Mouse (Mus musculus) heart, embryonic 12.5 days (tissue): ENCODE results near the gene Sptssa. TPM values are rescaled to one million over a fixed set of nuclear protein-coding genes. Genes with fewer than 3 reads are reported as not detected.
A peak's percentile ranks its signal among the peaks of the same experiment; 100 is the strongest.

Experiments
- ATAC-seq: fragments of 200-750 bp; cut with Nextera tagmentation; 2 replicates; pipeline ENCODE4 v1.8.0; 2017; ENCODE audit warnings: moderate TSS enrichment, moderate library complexity; ENCODE audit not compliant: insufficient number of reproducible peaks, low FRiP score
- H3K27ac ChIP-seq: fragments of 300-500 bp; sonication (generic); 2 replicates; pipeline ENCODE4 v1.5.1; 2016; ENCODE audit warnings: mild to moderate bottlenecking, moderate library complexity; ENCODE audit not compliant: poor library complexity, severe bottlenecking
- H3K27me3 ChIP-seq: fragments of 300-500 bp; sonication (generic); replicated peaks from 2 replicates; pipeline ENCODE4 v1.6.1; 2016; ENCODE audit warnings: mild to moderate bottlenecking, moderate library complexity
- H3K36me3 ChIP-seq: fragments of 300-500 bp; sonication (generic); 2 replicates; pipeline ENCODE4 v1.6.1; 2016; ENCODE audit warnings: mild to moderate bottlenecking, moderate library complexity
- H3K4me1 ChIP-seq: fragments of 300-500 bp; sonication (generic); replicated peaks from 2 replicates; pipeline ENCODE4 v1.6.1; 2016; ENCODE audit warnings: mild to moderate bottlenecking
- H3K4me2 ChIP-seq: fragments of 300-500 bp; sonication (generic); 2 replicates; pipeline ENCODE4 v1.6.1; 2016; ENCODE audit warnings: mild to moderate bottlenecking, moderate library complexity
- H3K4me3 ChIP-seq: fragments of 300-500 bp; sonication (generic); 2 replicates; pipeline ENCODE4 v1.5.1; 2016; ENCODE audit warnings: mild to moderate bottlenecking
- H3K9ac ChIP-seq: fragments of 300-500 bp; sonication (generic); 2 replicates; pipeline ENCODE4 v1.6.1; 2016; ENCODE audit warnings: mild to moderate bottlenecking, moderate library complexity
- H3K9me3 ChIP-seq: fragments of 300-500 bp; sonication (generic); replicated peaks from 2 replicates; pipeline ENCODE4 v1.6.1; 2016; ENCODE audit warnings: mild to moderate bottlenecking, moderate library complexity
- WGBS: fragments of 180-500 bp; shearing (Covaris S2); methylation state at CpG from one replicate; pipeline ENCODE4 v1.1.7; 2016; 5-methylcytosine and 5-hydroxymethylcytosine counted together
- polyA plus RNA-seq: library from polyadenylated mRNA; unstranded; fragments of >200 nt; fragmentation: Nextera tagmentation; extraction: Ambion mirVana; gene quantifications from 2 replicates; pipeline ENCODE4 v1.2.1, GENCODE M21; 2016

Gene Sptssa
- 121 and 124 TPM in 2 replicates for polyA plus RNA-seq

DNA sequence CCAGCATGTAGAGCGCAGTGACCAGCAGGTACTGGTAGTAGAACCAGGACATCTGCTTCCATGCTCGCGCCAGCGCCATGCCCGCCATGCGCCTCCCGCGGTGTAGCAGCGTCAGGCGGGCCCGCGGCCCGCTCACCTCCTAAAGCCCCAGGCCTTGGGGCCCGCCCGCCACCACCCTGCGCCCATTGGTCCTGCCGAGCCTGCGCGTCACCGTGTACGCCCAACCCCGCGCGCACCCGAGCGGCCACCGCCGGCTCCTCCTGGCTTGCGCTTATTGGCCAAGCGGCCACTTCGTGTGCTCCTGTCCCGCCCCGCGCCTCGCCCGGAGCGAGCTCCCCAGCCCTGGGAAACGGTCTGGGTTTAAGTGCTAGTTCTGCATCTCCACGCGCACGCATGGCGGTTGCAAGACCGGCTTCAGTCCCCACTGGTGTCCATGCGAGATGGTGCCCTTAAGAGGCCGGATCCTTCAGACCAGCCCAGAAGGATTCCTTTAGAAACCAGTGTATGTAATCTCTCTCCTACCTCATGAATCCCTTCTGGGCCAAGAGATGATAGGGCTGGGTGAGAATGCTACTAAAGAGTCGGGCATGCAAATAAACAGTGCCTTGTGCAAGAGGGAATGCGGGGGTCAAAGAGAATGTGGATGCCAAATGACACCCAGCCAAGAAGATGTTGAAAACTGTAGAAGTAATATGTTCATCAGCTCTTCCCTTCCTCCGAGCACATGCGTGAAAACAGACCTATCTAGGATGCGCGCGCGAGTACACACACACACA is at the start of gene Sptssa:
Sptssa (minus strand) TSS at position 178 of the 776 bp plus-strand sequence.
- 8% methylated on average over 52 of the region's 53 CpGs for WGBS
- H3K27me3 ChIP-seq, result no peaks in the 10 kb centered on the region
- peak; percentile 99 for ATAC-seq

DNA sequence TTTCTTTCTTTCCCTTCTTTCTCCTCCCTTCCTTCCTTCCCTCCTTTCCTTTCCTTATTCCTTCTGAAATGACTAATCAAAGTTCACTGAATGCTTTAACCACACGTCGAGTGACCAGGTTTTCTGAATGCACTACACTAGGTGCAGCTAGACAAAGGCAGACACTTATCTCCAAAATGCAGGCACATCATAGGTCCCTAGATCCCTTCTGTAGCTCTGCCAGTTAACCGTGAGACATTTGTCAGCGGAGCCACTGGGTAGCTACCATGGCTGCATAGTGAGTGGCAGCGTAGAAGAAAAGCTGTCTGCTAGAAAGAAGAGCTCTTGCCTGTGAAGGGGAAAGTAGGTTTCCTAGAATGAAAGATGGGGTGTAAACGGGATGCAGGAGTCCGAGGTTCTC is 43.0 kb upstream of the Sptssa start:
- 61% methylated on average over 7 of the region's 7 CpGs for WGBS
- no peaks in the 10 kb centered on the region for H3K9me3 ChIP-seq
- H3K4me3 ChIP-seq, result no peak overlapping the region
- no peaks in the 10 kb centered on the region for H3K36me3 ChIP-seq
- H3K9ac ChIP-seq, result no peak overlapping the region
- ATAC-seq, result no peak
- peaks cover 5% of the 10 kb centered on the region; the same call in 1 of the 2 replicates for H3K4me1 ChIP-seq
- H3K4me2 ChIP-seq, result no peak overlapping the region
- H3K27ac ChIP-seq, result no peak overlapping the region
- no peaks in the 10 kb centered on the region for H3K27me3 ChIP-seq

More for the DNA sequence above, at the start of gene Sptssa:
- H3K4me2 ChIP-seq, result peak within 1 kb of the TSS; percentile 78
- H3K4me3 ChIP-seq, result peak within 1 kb of the TSS; percentile 77
- H3K27ac ChIP-seq, result peak within 1 kb of the TSS; percentile 88
- peaks cover 30% of the 10 kb centered on the region for H3K4me1 ChIP-seq
- H3K9ac ChIP-seq, result peak within 1 kb of the TSS; percentile 90
- H3K9me3 ChIP-seq, result no peaks in the 10 kb centered on the region
- no peaks in the 10 kb centered on the region for H3K36me3 ChIP-seq

DNA sequence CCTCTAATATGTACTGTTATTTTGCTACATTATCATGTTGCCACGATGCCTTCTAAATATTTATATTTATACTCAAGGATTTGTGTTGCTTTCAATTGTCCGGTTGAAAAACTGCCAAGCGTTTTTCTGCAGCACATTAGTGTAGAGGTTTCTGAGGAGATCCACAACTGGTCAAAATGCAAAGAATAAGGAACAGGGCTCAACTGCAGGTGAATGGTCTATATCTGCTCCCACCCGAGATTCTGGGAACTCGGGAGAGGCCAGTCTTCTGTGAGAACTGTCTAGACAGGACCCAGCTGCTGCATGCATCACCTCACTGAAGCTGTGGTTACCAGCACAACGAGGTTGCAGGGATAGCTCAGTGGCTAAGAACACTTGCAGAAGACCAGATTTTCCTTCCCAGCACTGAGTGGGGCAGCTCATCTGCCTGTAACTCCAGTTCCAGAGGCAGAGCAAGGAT is 41.4 kb upstream of the Sptssa start:
- H3K27ac ChIP-seq, result no peak overlapping the region; the same call in 1 of the 2 replicates
- no peak for ATAC-seq
- no peaks in the 10 kb centered on the region for H3K27me3 ChIP-seq
- H3K4me1 ChIP-seq, result peaks cover 6% of the 10 kb centered on the region; the same call in 1 of the 2 replicates
- 48% methylated on average over 6 of the region's 6 CpGs for WGBS
- no peak overlapping the region for H3K9ac ChIP-seq
- H3K36me3 ChIP-seq, result peaks cover 1% of the 10 kb centered on the region
- H3K4me2 ChIP-seq, result no peak overlapping the region
- no peak overlapping the region for H3K4me3 ChIP-seq
- no peaks in the 10 kb centered on the region for H3K9me3 ChIP-seq

DNA sequence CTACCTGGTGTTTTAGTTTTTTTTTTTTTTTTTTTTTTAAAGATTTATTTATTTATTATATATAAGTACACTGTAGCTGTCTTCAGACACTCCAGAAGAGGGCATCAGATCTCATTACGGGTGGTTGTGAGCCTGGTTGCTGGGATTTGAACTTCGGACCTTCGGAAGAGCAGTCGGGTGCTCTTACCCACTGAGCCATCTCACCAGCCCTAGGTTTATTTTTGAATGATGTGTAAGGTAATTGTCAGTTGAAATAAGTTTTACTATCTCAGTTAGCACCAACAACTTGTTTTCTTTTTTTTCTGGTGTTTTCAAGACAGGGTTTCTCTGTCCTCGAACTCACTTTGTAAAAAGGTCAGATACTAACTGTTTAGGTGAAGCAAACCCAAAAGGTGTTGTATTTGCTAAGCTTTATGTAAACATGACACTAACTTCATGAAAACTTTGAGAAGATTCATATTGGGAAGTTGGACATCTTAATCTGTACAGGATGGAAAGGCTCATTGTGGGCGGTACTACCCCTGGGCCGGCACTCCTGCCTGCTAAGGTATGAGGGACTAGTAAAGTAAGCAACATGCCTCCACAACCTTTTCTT is 40.7 kb upstream of the Sptssa start:
- WGBS, result 11% methylated on average over 7 of the region's 7 CpGs
- Histone ChIP-seq H3K4me2 (no peak overlapping the region), H3K27ac (no peak overlapping the region; the same call in 1 of the 2 replicates), H3K9me3 (no peaks in the 10 kb centered on the region), H3K9ac (no peak overlapping the region), H3K4me3 (no peak overlapping the region), H3K4me1 (peaks cover 6% of the 10 kb centered on the region; the same call in 1 of the 2 replicates), H3K27me3 (no peaks in the 10 kb centered on the region), H3K36me3 (peaks cover 7% of the 10 kb centered on the region)
- no peak; the same call in 1 of the 2 replicates for ATAC-seq

DNA sequence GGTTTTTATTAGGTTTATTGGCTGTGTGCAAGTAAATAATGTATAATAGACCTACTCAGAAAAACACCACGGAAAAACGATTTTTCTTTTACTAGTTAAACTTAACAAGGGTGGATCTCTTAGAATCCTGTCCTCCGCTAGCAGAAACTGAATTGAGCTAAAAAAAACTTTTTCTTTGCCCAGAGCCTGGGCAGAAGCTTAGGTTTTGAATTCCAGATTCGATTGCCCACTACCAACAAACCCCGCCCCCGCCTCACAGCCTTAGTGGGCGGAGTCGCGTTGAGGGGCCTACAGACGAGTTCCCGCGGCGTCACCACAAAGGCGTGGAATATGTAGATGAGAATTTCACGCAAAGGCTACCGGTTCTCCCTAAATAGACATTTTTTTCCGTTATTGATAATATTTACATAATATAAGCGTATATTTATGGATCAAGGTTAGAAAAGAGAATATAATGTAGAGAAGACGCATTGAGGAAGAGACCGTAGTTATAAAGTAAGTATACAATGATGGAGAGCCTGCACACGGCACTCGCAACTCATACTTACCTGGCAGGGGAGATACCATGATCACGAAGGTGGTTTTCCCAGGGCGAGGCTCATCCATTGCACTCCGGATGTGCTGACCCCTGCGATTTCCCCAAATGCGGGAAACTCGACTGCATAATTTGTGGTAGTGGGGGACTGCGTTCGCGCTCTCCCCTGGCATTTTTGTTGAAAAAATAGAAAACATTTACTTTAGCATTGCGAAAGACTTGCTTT is 40.0 kb upstream of the Sptssa start:
- WGBS, result under 1% methylated on average over 32 of the region's 32 CpGs
- peak; percentile 93 for ATAC-seq
- H3K4me1 ChIP-seq, result peaks cover 6% of the 10 kb centered on the region; the same call in 1 of the 2 replicates

DNA sequence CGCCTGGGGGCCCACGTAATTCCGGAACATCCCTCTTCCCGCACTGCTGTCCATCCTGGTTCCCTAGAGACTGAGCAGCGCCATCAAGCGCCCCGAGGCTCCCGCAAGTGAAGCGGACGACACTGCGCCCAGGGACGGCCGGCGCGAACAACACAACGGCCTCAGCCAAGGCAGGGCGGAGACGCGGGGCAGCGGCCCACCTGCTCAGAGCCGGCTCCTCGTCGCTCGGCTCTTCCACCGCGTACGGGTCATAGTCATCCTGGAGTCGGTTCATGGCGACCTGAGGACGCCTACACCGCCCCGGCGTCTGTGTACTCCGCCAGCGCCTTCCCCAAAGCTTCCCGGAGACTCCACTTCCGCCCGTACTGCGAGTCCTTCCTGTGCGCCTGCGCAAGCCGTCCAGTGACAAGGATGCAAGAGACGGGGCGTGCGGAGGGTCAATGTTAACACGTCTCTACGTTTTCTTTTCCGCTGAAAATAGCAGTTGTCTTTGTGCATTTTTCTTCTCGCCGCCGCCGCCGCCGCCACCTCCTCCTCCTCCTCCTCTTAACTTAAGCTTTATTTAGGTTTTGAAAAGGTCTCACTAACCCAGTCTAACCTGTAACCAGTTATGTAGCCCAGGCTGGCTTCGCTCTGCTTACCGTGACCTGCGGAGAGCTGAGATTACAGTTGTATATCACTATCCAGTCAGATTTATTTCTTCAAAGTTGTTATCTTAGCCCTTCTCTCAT is 39.3 kb upstream of the Sptssa start, which contains the start of gene Eapp:
Eapp (minus strand) TSS at position 387 of the 731 bp plus-strand sequence.
- Histone ChIP-seq H3K27me3 (no peaks in the 10 kb centered on the region), H3K4me3 (peak within 1 kb of the TSS; percentile 88), H3K9ac (peak within 1 kb of the TSS; percentile 83), H3K9me3 (no peaks in the 10 kb centered on the region), H3K4me2 (peak within 1 kb of the TSS; percentile 79), H3K27ac (peak within 1 kb of the TSS; percentile 96), H3K36me3 (peaks cover 18% of the 10 kb centered on the region), H3K4me1 (peaks cover 6% of the 10 kb centered on the region; the same call in 1 of the 2 replicates)
- peak; percentile 91 for ATAC-seq
- WGBS, result under 1% methylated on average over 57 of the region's 57 CpGs

More for the DNA sequence above, 40.0 kb upstream of the Sptssa start:
- no peaks in the 10 kb centered on the region for H3K27me3 ChIP-seq
- no peaks in the 10 kb centered on the region for H3K9me3 ChIP-seq
- peak overlapping the region; percentile 79 for H3K4me2 ChIP-seq
- peak overlapping the region; percentile 83; the same call in 1 of the 2 replicates for H3K9ac ChIP-seq
- peaks cover 12% of the 10 kb centered on the region for H3K36me3 ChIP-seq
- peak overlapping the region; percentile 96 for H3K27ac ChIP-seq
- H3K4me3 ChIP-seq, result peak overlapping the region; percentile 88

DNA sequence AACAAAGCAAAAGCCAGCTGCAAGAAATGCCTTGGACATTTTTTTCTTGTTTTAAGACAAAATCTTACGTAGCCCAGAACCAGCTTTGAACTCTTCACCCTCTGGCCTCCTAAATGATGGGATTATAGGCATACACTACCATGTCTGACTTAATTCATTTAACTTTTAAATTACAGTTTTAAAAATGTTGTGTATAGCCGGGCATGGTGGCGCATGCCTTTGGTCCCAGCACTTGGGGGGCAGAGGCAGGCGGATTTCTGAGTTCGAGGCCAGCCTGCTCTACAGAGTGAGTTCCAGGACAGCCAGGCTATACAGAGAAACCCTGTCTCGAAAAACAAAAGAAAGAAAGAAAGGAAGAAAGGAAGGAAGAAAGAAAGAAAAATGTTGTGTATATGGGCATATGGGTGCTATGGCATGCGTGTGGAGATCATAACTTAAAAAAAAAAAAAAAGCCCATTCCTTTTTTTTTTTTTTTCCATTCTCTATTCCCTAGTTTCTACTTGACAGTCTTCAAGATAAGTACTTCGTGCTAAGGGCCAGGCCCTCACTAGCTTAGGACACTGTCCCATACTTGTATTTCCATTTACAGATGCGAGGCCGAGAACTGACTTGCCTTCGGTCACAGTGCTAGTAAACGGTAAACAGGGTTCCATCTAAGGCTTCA is 38.6 kb upstream of the Sptssa start:
- H3K4me3 ChIP-seq, result peak overlapping the region; percentile 88
- WGBS, result 38% methylated on average over 12 of the region's 12 CpGs

DNA sequence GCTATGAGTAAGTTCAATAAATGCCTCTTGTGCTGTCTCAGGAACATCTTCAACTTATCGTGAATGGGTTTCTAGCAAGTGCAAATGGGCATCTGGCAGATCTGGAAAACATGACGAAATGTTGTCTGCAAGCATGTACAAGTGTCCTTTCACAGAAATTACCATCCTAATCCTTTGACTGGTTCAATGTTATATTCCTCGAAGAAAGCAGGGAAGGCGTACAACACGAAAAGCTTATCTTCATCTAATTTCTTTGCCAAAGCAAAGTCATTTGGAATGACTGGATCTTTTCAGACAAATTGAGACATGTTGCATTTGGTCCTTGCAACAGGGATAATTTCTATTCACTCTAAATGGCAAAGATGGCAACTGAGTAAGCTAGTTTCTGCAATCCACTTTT is 32.7 kb upstream of the Sptssa start:
- H3K27ac ChIP-seq, result no peak overlapping the region
- no peak overlapping the region for H3K9ac ChIP-seq
- H3K4me2 ChIP-seq, result no peak overlapping the region
- no peaks in the 10 kb centered on the region for H3K9me3 ChIP-seq
- H3K27me3 ChIP-seq, result no peaks in the 10 kb centered on the region
- H3K4me3 ChIP-seq, result no peak overlapping the region
- H3K4me1 ChIP-seq, result no peaks in the 10 kb centered on the region
- no peak for ATAC-seq
- peaks cover 59% of the 10 kb centered on the region for H3K36me3 ChIP-seq
- 95% methylated on average over 5 of the region's 5 CpGs for WGBS

More for the DNA sequence above, 38.6 kb upstream of the Sptssa start:
- Histone ChIP-seq H3K27me3 (no peaks in the 10 kb centered on the region), H3K36me3 (peaks cover 25% of the 10 kb centered on the region), H3K4me1 (peaks cover 6% of the 10 kb centered on the region; the same call in 1 of the 2 replicates), H3K4me2 (peak overlapping the region; percentile 79), H3K27ac (peak overlapping the region; percentile 96), H3K9me3 (no peaks in the 10 kb centered on the region), H3K9ac (peak overlapping the region; percentile 83)
- no peak for ATAC-seq

DNA sequence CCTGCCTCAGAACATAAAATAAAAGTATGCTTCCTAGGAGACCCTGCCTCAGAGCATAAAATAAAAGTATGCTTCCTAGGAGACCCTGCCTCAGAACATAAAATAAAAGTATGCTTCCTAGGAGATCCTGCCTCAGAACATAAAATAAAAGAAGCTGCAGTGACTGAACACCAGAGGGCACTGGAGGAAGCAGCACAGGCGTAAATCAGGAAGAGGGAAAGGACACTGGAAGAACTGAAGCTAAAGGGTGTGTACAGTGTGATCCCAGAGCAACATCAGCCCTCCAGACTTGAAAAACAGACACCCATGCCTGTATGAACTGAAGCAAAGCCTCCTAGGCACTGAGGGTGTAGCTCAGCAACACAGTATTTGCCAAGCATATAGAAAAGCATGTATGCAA is 26.8 kb upstream of the Sptssa start:
- H3K4me2 ChIP-seq, result no peak overlapping the region
- H3K27ac ChIP-seq, result no peak overlapping the region
- no peak overlapping the region for H3K9ac ChIP-seq
- 16% methylated on average over 1 of the region's 1 CpGs for WGBS
- H3K4me1 ChIP-seq, result no peaks in the 10 kb centered on the region
- H3K4me3 ChIP-seq, result no peak overlapping the region
- ATAC-seq, result no peak
- peaks cover 28% of the 10 kb centered on the region for H3K36me3 ChIP-seq
- no peaks in the 10 kb centered on the region for H3K9me3 ChIP-seq
- H3K27me3 ChIP-seq, result no peaks in the 10 kb centered on the region

DNA sequence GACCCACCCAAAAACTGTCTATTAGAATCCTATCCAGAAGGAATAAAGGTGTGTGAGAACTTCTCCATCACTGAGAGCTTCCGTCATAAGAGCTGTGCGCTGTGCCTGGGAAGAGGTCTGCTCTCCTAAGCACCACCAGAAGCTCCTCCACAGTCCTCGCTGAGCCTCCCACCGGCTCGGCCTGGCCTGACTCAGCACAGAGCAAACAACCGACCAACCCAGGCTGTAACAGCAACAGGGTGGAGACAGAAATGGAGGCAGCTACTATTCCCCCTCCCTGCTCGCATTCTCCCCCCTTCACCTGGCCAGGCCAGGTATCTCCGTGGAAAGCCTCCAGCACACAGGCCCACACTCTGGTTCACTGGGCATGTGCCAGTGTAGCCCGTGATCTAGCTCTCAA is 20.3 kb upstream of the Sptssa start:
- Histone ChIP-seq H3K4me2 (no peak overlapping the region), H3K27me3 (no peaks in the 10 kb centered on the region), H3K9me3 (no peaks in the 10 kb centered on the region), H3K36me3 (peaks cover 56% of the 10 kb centered on the region), H3K4me3 (no peak overlapping the region), H3K27ac (no peak overlapping the region), H3K9ac (no peak overlapping the region), H3K4me1 (no peaks in the 10 kb centered on the region)
- no peak for ATAC-seq
- WGBS, result 94% methylated on average over 9 of the region's 9 CpGs
